Mouse (Mus musculus): ENCODE results near the gene Cmtm6.

The Cmtm6 gene

GRCm38 (mm10) chr9:114797329-114798004, 66.6 kb downstream of the Cmtm6 start:
- in situ Hi-C loops (cut with MboI, MseI): no loop called here

GRCm38 (mm10) chr9:114798845-114799244, 67.9 kb downstream of the Cmtm6 start:
- in situ Hi-C loops (cut with MboI, MseI): no loop called here

All from T-helper 1 cell (primary cell).